Mouse (Mus musculus): ENCODE measurements at regions not wholly inside any gene's neighbourhood (a gene's known extent, or its start where the extent isn't known, plus 50 kb on each side); places are given as distances from the start of the nearest gene placed in this dataset.

- no peak for TF ChIP-seq CTCF (IDR thresholded peaks at IDR 0.05)
- TF ChIP-seq POLR2A (IDR thresholded peaks at IDR 0.05; ENCODE audit: insufficient read depth, low read depth, low read length) = no peak
- no peak for TF ChIP-seq EP300 (IDR thresholded peaks at IDR 0.05; ENCODE audit: insufficient read depth, low read depth, low read length)
- H3K36me3 ChIP-seq (ENCODE audit: control insufficient read depth, insufficient read depth, low read length) = no peaks in the 10 kb centered on the region
- no peak overlapping the region for H3K4me3 ChIP-seq
- DNase-seq = no peak
- no peak overlapping the region for H3K27ac ChIP-seq
- intact Hi-C loops (cut with DNase I) = loop anchor here (10.0 kb wide), 1 partner anchor 145 kb away; no protein-coding TSS in a partner anchor
- H3K79me2 ChIP-seq (replicated peaks; ENCODE audit: control insufficient read depth, insufficient read depth, low read length) = no peaks in the 10 kb centered on the region
- H3K9ac ChIP-seq (ENCODE audit: low read depth, low read length) = no peak overlapping the region
- WGBS = 87% methylated on average over 6 of the region's 6 CpGs
- no peaks in the 10 kb centered on the region for H3K27me3 ChIP-seq (ENCODE audit: control insufficient read depth, insufficient read depth, low read length)
- no peaks in the 10 kb centered on the region for H3K4me1 ChIP-seq (ENCODE audit: control insufficient read depth, insufficient read depth, low read length)
Measured at GRCm38 (mm10) chr16:50679698-50680097, 88.7 kb upstream of the Ccdc54 start.

GRCm38 (mm10) chr16:50673339-50673738 lies 82.4 kb upstream of the Ccdc54 start:
- Histone ChIP-seq H3K79me2 (replicated peaks; ENCODE audit: control insufficient read depth, insufficient read depth, low read length) (no peaks in the 10 kb centered on the region), H3K9ac (ENCODE audit: low read depth, low read length) (no peak overlapping the region), H3K36me3 (ENCODE audit: control insufficient read depth, insufficient read depth, low read length) (no peaks in the 10 kb centered on the region), H3K4me1 (ENCODE audit: control insufficient read depth, insufficient read depth, low read length) (no peaks in the 10 kb centered on the region), H3K4me3 (no peak overlapping the region), H3K27ac (no peak overlapping the region), H3K27me3 (ENCODE audit: control insufficient read depth, insufficient read depth, low read length) (no peaks in the 10 kb centered on the region)
- intact Hi-C loops (cut with DNase I) = loop anchor here (10.0 kb wide), 1 partner anchor 139 kb away; no protein-coding TSS in a partner anchor
- no peak for DNase-seq
- 68% methylated on average over 5 of the region's 5 CpGs for WGBS
- TF ChIP-seq POLR2A (IDR thresholded peaks at IDR 0.05; ENCODE audit: insufficient read depth, low read depth, low read length) (no peak), CTCF (IDR thresholded peaks at IDR 0.05) (no peak), EP300 (IDR thresholded peaks at IDR 0.05; ENCODE audit: insufficient read depth, low read depth, low read length) (no peak)

DNA sequence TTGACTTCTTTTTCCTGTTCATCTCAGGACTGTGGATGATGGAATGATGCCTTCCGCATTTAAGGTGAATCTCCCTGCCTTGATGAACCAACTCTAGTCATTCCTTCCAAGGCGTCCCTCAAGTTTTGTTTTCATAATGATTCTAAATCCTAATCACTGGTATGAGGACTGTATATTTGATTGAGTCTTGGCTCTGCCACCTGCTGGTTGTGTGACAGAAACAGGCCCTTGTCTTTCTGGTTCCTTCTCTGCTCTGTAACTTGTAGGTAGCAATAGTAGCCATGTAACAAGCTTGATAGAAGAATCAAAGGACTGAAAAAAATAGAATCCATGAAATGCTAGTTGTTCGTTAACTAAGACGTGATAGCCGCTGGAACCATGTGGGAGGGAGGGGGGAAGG lies 81.8 kb upstream of the Ccdc54 start:
- TF ChIP-seq EP300 (IDR thresholded peaks at IDR 0.05; ENCODE audit: insufficient read depth, low read depth, low read length) (no peak), POLR2A (IDR thresholded peaks at IDR 0.05; ENCODE audit: insufficient read depth, low read depth, low read length) (no peak), CTCF (IDR thresholded peaks at IDR 0.05) (peak; percentile 43)
- H3K27me3 ChIP-seq (ENCODE audit: control insufficient read depth, insufficient read depth, low read length) = no peaks in the 10 kb centered on the region
- H3K4me3 ChIP-seq = no peak overlapping the region
- no peak overlapping the region for H3K27ac ChIP-seq
- 68% methylated on average over 5 of the region's 5 CpGs for WGBS
- no peak overlapping the region for H3K9ac ChIP-seq (ENCODE audit: low read depth, low read length)
- no peaks in the 10 kb centered on the region for H3K79me2 ChIP-seq (replicated peaks; ENCODE audit: control insufficient read depth, insufficient read depth, low read length)
- intact Hi-C loops (cut with DNase I) = loop anchor here (10.0 kb wide), 1 partner anchor 138 kb away; no protein-coding TSS in a partner anchor
- H3K4me1 ChIP-seq (ENCODE audit: control insufficient read depth, insufficient read depth, low read length) = no peaks in the 10 kb centered on the region
- no peak for DNase-seq
- H3K36me3 ChIP-seq (ENCODE audit: control insufficient read depth, insufficient read depth, low read length) = no peaks in the 10 kb centered on the region

DNA sequence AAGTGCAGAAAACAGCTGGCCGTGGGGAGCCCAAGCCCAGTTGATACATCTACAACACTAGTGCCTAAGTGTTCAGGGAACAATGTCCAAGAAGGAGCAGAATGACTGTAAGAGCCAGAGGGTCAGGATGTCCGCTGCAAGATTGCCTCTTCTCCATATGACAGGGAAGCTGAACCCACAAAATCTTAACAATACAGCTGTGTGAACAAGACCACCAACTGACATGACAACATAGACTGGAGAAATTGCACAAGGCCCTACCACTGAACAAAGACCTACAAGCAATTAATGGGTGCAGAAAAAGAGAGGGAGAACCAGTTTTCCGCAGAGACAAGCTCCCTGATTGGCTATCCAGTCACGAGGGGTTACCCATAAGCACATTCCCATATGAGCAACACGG lies 80.2 kb upstream of the Ccdc54 start:
- H3K27me3 ChIP-seq (ENCODE audit: control insufficient read depth, insufficient read depth, low read length) = no peaks in the 10 kb centered on the region
- intact Hi-C loops (cut with DNase I) = loop anchor here (10.0 kb wide), 1 partner anchor 136 kb away; no protein-coding TSS in a partner anchor
- TF ChIP-seq EP300 (IDR thresholded peaks at IDR 0.05; ENCODE audit: insufficient read depth, low read depth, low read length) (no peak), CTCF (IDR thresholded peaks at IDR 0.05) (no peak), POLR2A (IDR thresholded peaks at IDR 0.05; ENCODE audit: insufficient read depth, low read depth, low read length) (no peak)
- no peak for DNase-seq
- H3K36me3 ChIP-seq (ENCODE audit: control insufficient read depth, insufficient read depth, low read length) = no peaks in the 10 kb centered on the region
- H3K9ac ChIP-seq (ENCODE audit: low read depth, low read length) = no peak overlapping the region
- no peaks in the 10 kb centered on the region for H3K4me1 ChIP-seq (ENCODE audit: control insufficient read depth, insufficient read depth, low read length)
- H3K27ac ChIP-seq = no peak overlapping the region
- no peak overlapping the region for H3K4me3 ChIP-seq
- 89% methylated on average over 5 of the region's 5 CpGs for WGBS
- H3K79me2 ChIP-seq (replicated peaks; ENCODE audit: control insufficient read depth, insufficient read depth, low read length) = no peaks in the 10 kb centered on the region

DNA sequence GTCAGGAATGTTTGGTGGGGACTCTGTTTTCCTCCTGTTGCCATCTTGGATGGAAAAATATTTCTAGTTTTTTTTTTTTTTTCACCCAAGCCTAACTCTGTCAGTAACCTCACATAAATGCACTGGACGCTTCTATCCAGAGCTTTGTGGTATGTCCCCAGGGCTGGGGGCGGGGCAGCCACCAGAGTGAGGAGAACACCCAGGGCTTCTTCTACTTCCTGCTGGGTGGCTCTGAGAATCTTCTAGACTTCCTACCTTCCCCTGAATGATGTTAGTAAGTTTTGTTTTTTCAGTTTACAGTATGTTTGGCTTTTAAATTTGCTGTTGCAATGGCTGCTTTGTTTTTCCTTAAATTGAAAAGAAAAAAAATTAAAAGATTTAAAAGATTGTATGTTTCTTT lies 73.3 kb upstream of the Ccdc54 start:
- no peak for TF ChIP-seq CTCF (IDR thresholded peaks at IDR 0.05)
- no peak for TF ChIP-seq EP300 (IDR thresholded peaks at IDR 0.05; ENCODE audit: insufficient read depth, low read depth, low read length)
- no peak for DNase-seq
- intact Hi-C loops (cut with DNase I) = no loop called here
- Histone ChIP-seq H3K9ac (ENCODE audit: low read depth, low read length) (no peak overlapping the region), H3K79me2 (replicated peaks; ENCODE audit: control insufficient read depth, insufficient read depth, low read length) (no peaks in the 10 kb centered on the region), H3K4me3 (no peak overlapping the region), H3K4me1 (ENCODE audit: control insufficient read depth, insufficient read depth, low read length) (no peaks in the 10 kb centered on the region), H3K27me3 (ENCODE audit: control insufficient read depth, insufficient read depth, low read length) (no peaks in the 10 kb centered on the region; the same call in 1 of the 2 replicates), H3K36me3 (ENCODE audit: control insufficient read depth, insufficient read depth, low read length) (no peaks in the 10 kb centered on the region), H3K27ac (no peak overlapping the region)
- WGBS = 42% methylated on average over 2 of the region's 2 CpGs

Small RNA genes in the stretch of these regions (microRNA-seq; reads per million reads assigned to microRNA genes)
- gene Mir6363 = 0 reads per million in 2 experiments
